ENCODE assay signal across 29 mouse cellular contexts in the genomic region with DNA sequence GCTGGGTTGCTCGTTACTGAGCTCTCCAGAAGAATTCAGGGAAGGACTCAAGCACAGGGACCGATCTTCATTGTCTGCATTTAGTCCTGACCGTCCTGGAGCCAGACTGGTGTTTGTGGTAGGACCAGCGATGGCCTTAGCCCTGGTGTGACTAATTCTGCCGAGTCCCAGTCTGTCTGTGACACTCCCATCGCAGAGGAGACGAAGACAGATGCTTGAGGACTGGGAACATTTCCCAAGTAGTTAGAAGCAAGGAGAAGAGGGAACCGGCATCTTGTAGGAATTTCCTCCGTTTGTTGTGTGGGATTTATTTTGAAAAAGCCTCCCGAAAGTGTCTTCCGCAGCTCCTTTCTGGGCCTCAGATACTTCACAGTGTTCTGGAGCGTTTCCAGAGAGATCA. TPM values are rescaled to one million over a fixed set of nuclear protein-coding genes. Genes with fewer than 3 reads are reported as not detected.
DNase-seq lines count a peak whose midpoint lies in the region; ATAC-seq and TF ChIP-seq lines count a peak whose summit lies in the region.
"Had no signal": no experiment of that assay in that cellular context is flagged by ENCODE, and none has a peak within 500 bp of the region (broad histone marks: within the 10 kb centered on the region; RNA-seq: fewer than 3 reads in every experiment).

No protein-coding gene starts in this region.

- H3K4me2 ChIP-seq in embryonic facial prominence, embryonic 14.5 days (ENCODE audit: low read depth, low read length), result no peak overlapping the region
- no peak overlapping the region for H3K4me2 ChIP-seq in heart, embryonic 12.5 days
- H3K4me2 ChIP-seq in lung, embryonic 14.5 days, result no peak overlapping the region
- H3K4me2 ChIP-seq: embryonic facial prominence, embryonic 12.5 days; embryonic facial prominence, embryonic 15.5 days; forebrain, embryonic 12.5 days had no signal

- no peaks in the 10 kb centered on the region for H3K4me1 ChIP-seq in embryonic facial prominence, embryonic 14.5 days (ENCODE audit: control insufficient read depth, insufficient read depth, low read length)
- H3K4me1 ChIP-seq in embryonic facial prominence, embryonic 10.5 days, result no peaks in the 10 kb centered on the region
- H3K4me1 ChIP-seq in heart, embryonic 12.5 days (replicated peaks), result no peaks in the 10 kb centered on the region; the same call in 1 of the 2 replicates
- no peaks in the 10 kb centered on the region for H3K4me1 ChIP-seq in lung, embryonic 14.5 days (ENCODE audit: insufficient read depth)
- H3K4me1 ChIP-seq: embryonic facial prominence, embryonic 12.5 days; embryonic facial prominence, embryonic 15.5 days; forebrain, embryonic 12.5 days had no signal

- no peak overlapping the region for H3K27ac ChIP-seq in embryonic facial prominence, embryonic 14.5 days (replicated peaks; ENCODE audit: low read depth, low read length)
- no peak overlapping the region for H3K27ac ChIP-seq in embryonic facial prominence, embryonic 10.5 days (replicated peaks)
- H3K27ac ChIP-seq in heart, embryonic 12.5 days (ENCODE audit: poor library complexity, severe bottlenecking), result no peak overlapping the region
- H3K27ac ChIP-seq in lung, embryonic 14.5 days (ENCODE audit: low read depth), result no peak overlapping the region
- H3K27ac ChIP-seq: embryonic facial prominence, embryonic 12.5 days; embryonic facial prominence, embryonic 15.5 days; forebrain, embryonic 12.5 days had no signal

- H3K9ac ChIP-seq in embryonic facial prominence, embryonic 14.5 days (ENCODE audit: low read depth, low read length), result no peak overlapping the region
- H3K9ac ChIP-seq in heart, embryonic 12.5 days, result no peak overlapping the region
- no peak overlapping the region for H3K9ac ChIP-seq in lung, embryonic 14.5 days
- H3K9ac ChIP-seq: embryonic facial prominence, embryonic 12.5 days; embryonic facial prominence, embryonic 15.5 days; forebrain, embryonic 12.5 days had no signal

- no peaks in the 10 kb centered on the region for H3K9me3 ChIP-seq in embryonic facial prominence, embryonic 14.5 days (ENCODE audit: control insufficient read depth, low read length)
- no peaks in the 10 kb centered on the region for H3K9me3 ChIP-seq in embryonic facial prominence, embryonic 10.5 days
- H3K9me3 ChIP-seq in heart, embryonic 12.5 days (replicated peaks), result no peaks in the 10 kb centered on the region
- H3K9me3 ChIP-seq in lung, embryonic 14.5 days (ENCODE audit: low read depth, low read length), result no peaks in the 10 kb centered on the region
- H3K9me3 ChIP-seq: embryonic facial prominence, embryonic 12.5 days; embryonic facial prominence, embryonic 15.5 days; forebrain, embryonic 12.5 days; G1E had no signal

- DNase-seq in embryonic facial prominence, embryonic 14.5 days (ENCODE audit: low spot score), result peak; percentile 11
- no peak for DNase-seq in embryonic facial prominence, embryonic 10.5 days (ENCODE audit: low spot score)
- peak; percentile 90 for DNase-seq in heart, adult 11 months
- DNase-seq in lung, embryonic 14.5 days, result peak; percentile 11
- no peak for DNase-seq in lung, postnatal 36 days
- peak; percentile 13 for DNase-seq in telencephalon, adult 2 months (ENCODE audit: low read depth, low spot score)
- DNase-seq: adrenal gland, adult 8-10 months; adrenal gland, postnatal 14 days; adrenal gland, postnatal 36 days; B cell, adult 2 months; cerebellum, adult 11 months; cerebellum, adult 18-20 months; cerebellum, adult 8-10 months; cerebellum, adult 9-11 months; cerebellum, postnatal 14 days; cerebellum, postnatal 36 days; embryo, embryonic 11 days had no signal

- H3K4me3 ChIP-seq in embryonic facial prominence, embryonic 14.5 days (ENCODE audit: low read depth, low read length), result no peak overlapping the region
- H3K4me3 ChIP-seq in embryonic facial prominence, embryonic 10.5 days, result no peak overlapping the region
- no peak overlapping the region for H3K4me3 ChIP-seq in heart, embryonic 12.5 days
- no peak overlapping the region for H3K4me3 ChIP-seq in lung, embryonic 14.5 days (ENCODE audit: low read depth, low read length)
- H3K4me3 ChIP-seq: embryonic facial prominence, embryonic 12.5 days; embryonic facial prominence, embryonic 15.5 days; forebrain, embryonic 12.5 days had no signal

- H3K36me3 ChIP-seq in embryonic facial prominence, embryonic 14.5 days (ENCODE audit: control insufficient read depth, insufficient read depth, low read length), result 0 out of 2 replicates have a peak, but pooled peaks cover 5% of the 10 kb centered on the region
- peaks cover 16% of the 10 kb centered on the region for H3K36me3 ChIP-seq in embryonic facial prominence, embryonic 10.5 days (replicated peaks)
- H3K36me3 ChIP-seq in heart, embryonic 12.5 days, result peaks cover 8% of the 10 kb centered on the region
- H3K36me3 ChIP-seq in lung, embryonic 14.5 days (ENCODE audit: insufficient read depth), result peaks cover 10% of the 10 kb centered on the region; the same call in 1 of the 2 replicates
- H3K36me3 ChIP-seq: embryonic facial prominence, embryonic 15.5 days had no signal

- no peak for TF ChIP-seq CTCF in lung, embryonic 14.5 days (IDR thresholded peaks at IDR 0.05; ENCODE audit: low read depth)

- no peak for ATAC-seq in embryonic facial prominence, embryonic 14.5 days (ENCODE audit: low read depth)
- no peak for ATAC-seq in heart, embryonic 12.5 days (ENCODE audit: insufficient number of reproducible peaks, low FRiP score)
- ATAC-seq in lung, embryonic 14.5 days (ENCODE audit: insufficient read depth), result no peak; the same call in 1 of the 2 replicates
- no peak for ATAC-seq in erythroblast, adult 5-6 weeks (replicated peaks; ENCODE audit: low FRiP score, poor library complexity, severe bottlenecking)
- ATAC-seq: activated CD4-positive, CD25-positive, alpha-beta regulatory T cell, adult 4 months; CD4-positive, CD25-positive, alpha-beta regulatory T cell, adult 4 months; forebrain, embryonic 14.5 days; forebrain, embryonic 16.5 days; Patski had no signal

- no peaks in the 10 kb centered on the region for H3K27me3 ChIP-seq in embryonic facial prominence, embryonic 14.5 days (replicated peaks; ENCODE audit: control insufficient read depth, insufficient read depth, low read length)
- H3K27me3 ChIP-seq in embryonic facial prominence, embryonic 10.5 days (replicated peaks; ENCODE audit: low read depth, poor library complexity, severe bottlenecking), result no peaks in the 10 kb centered on the region
- H3K27me3 ChIP-seq in heart, embryonic 12.5 days (replicated peaks), result no peaks in the 10 kb centered on the region
- no peaks in the 10 kb centered on the region for H3K27me3 ChIP-seq in lung, embryonic 14.5 days (ENCODE audit: insufficient read depth, low read length)
- H3K27me3 ChIP-seq: CH12.LX; embryonic facial prominence, embryonic 12.5 days; embryonic facial prominence, embryonic 15.5 days; forebrain, embryonic 12.5 days; Patski had no signal

- WGBS in embryonic facial prominence, embryonic 14.5 days, result 77% methylated on average over 12 of the region's 12 CpGs
- WGBS in embryonic facial prominence, embryonic 10.5 days, result 84% methylated on average over 12 of the region's 12 CpGs
- WGBS in heart, embryonic 12.5 days, result 78% methylated on average over 12 of the region's 12 CpGs
- WGBS in lung, embryonic 14.5 days, result 57% methylated on average over 12 of the region's 12 CpGs

RNA-seq across cellular contexts. Expression of a gene that starts 45.1 kb away (rescaled TPM):
- polyA plus RNA-seq in embryonic facial prominence, embryonic 14.5 days (2014; fragmentation: Nextera tagmentation; extraction: Ambion mirVana), result 37.0 and 40.7 TPM in 2 replicates
- 34.3 and 38.0 TPM in 2 replicates for polyA plus RNA-seq in embryonic facial prominence, embryonic 10.5 days (2016; fragmentation: Nextera tagmentation; extraction: Ambion mirVana)
- 22.9 and 23.3 TPM in 2 replicates for polyA plus RNA-seq in heart, embryonic 12.5 days (2016; fragmentation: Nextera tagmentation; extraction: Ambion mirVana)
- 34.2 and 36.7 TPM in 2 replicates for polyA plus RNA-seq in lung, embryonic 14.5 days (2014; fragmentation: Nextera tagmentation; extraction: Ambion mirVana)
- 13.8 and 32.1 TPM in 2 replicates for total RNA-seq in erythroblast, adult 5-6 weeks (2015; ENCODE audit: low replicate concordance)
- total RNA-seq in erythroblast, adult 5-6 weeks (2017; ENCODE audit: low replicate concordance), result 11.7 and 18.3 TPM in 2 replicates

Comparison
In these comparisons a context has a peak if more than half of its experiments do, and no peak if none do; other contexts are left out.
1. DNase-seq: peak in embryonic facial prominence, embryonic 14.5 days (single experiment), heart, adult 11 months (single experiment), lung, embryonic 14.5 days (single experiment) and telencephalon, adult 2 months (single experiment); none in embryonic facial prominence, embryonic 10.5 days (single experiment) and lung, postnatal 36 days (single experiment).